Mouse (Mus musculus) left cerebral cortex, postnatal 36 days (tissue): Measurements from ENCODE around the gene Mcm8. TPM values are rescaled to one million over a fixed set of nuclear protein-coding genes. Genes with fewer than 3 reads are reported as not detected.
A peak's percentile ranks its signal among the peaks of the same experiment; 100 is the strongest.

Experiments
- DNase-seq, 2 experiments: peaks; one replicate each; pipeline ENCODE4 v3.0.0; 2021 to 2022; ENCODE audit warnings: low spot score in 2 of 2, mixed read lengths in 1 of 2
- intact Hi-C: fragments of 180-260 bp; cut with DNase I; formaldehyde crosslinking; loops from one replicate; pipeline ENCODE4 v1.15.1; 2025
- total RNA-seq, 2 experiments: library from RNA; stranded (reverse); gene quantifications; 2 replicates each; pipeline ENCODE4 v1.2.3; 2021

Gene Mcm8
- total RNA-seq, result 1 to 10 TPM; 4.7 to 5.2 TPM

GRCm38 (mm10) chr2:132815608-132816314, at the start of gene Mcm8, which contains the start of gene Trmt6:
Mcm8 (plus strand) TSS chr2:132816141.
Trmt6 (minus strand) TSS chr2:132816055.
- intact Hi-C loops, result loop anchor here (10.0 kb wide), 1 partner anchor 301 kb away; no protein-coding TSS in a partner anchor
- peak; percentile 88 to 89 for DNase-seq

GRCm38 (mm10) chr2:132770822-132771221, 45.1 kb upstream of the Mcm8 start:
- intact Hi-C loops, result no loop called here
- no peak for DNase-seq

- intact Hi-C loops, result loop anchor here (2.0 to 5.0 kb wide), 3 partner anchors 39 to 264 kb away; no protein-coding TSS in a partner anchor
Measured at GRCm38 (mm10) chr2:132780978-132781377, 35.0 kb upstream of the Mcm8 start, which contains the start of gene Chgb. Chgb (plus strand) TSS chr2:132781278.

GRCm38 (mm10) chr2:132781439-132782068, 34.4 kb upstream of the Mcm8 start:
- intact Hi-C loops, result loop anchor here (2.0 to 5.0 kb wide), 3 partner anchors 39 to 264 kb away; no protein-coding TSS in a partner anchor

More at GRCm38 (mm10) chr2:132780978-132781377, 35.0 kb upstream of the Mcm8 start, which contains the start of gene Chgb:
- DNase-seq, result no peak

GRCm38 (mm10) chr2:132784039-132784438, 31.9 kb upstream of the Mcm8 start:
- DNase-seq, result no peak
- intact Hi-C loops, result loop anchor here (5.0 kb wide), 2 partner anchors 42 to 267 kb away; no protein-coding TSS in a partner anchor

More at GRCm38 (mm10) chr2:132781439-132782068, 34.4 kb upstream of the Mcm8 start:
- DNase-seq, result peak; percentile 88 to 92

- no peak for DNase-seq
- intact Hi-C loops, result no loop called here
Measured at GRCm38 (mm10) chr2:132793441-132794203, 22.3 kb upstream of the Mcm8 start.

GRCm38 (mm10) chr2:132794204-132794586, 21.7 kb upstream of the Mcm8 start:
- no peak for DNase-seq
- intact Hi-C loops, result no loop called here

GRCm38 (mm10) chr2:132802976-132803375, 13.0 kb upstream of the Mcm8 start:
- DNase-seq, result no peak
- intact Hi-C loops, result no loop called here

GRCm38 (mm10) chr2:132841071-132841470, 25.1 kb downstream of the Mcm8 start:
- intact Hi-C loops, result no loop called here
- DNase-seq, result no peak

- DNase-seq, result peak; percentile 97 to 98
- intact Hi-C loops, result loop anchor here (1.0 kb wide), 1 partner anchor 57 kb away; no protein-coding TSS in a partner anchor
Measured at GRCm38 (mm10) chr2:132846407-132847358, 30.7 kb downstream of the Mcm8 start, which contains the start of gene Crls1. Crls1 (plus strand) TSS chr2:132846666.

- DNase-seq, result no peak
- intact Hi-C loops, result loop anchor here (1.0 kb wide), 1 partner anchor 56 kb away; no protein-coding TSS in a partner anchor
Measured at GRCm38 (mm10) chr2:132847581-132847980, 31.6 kb downstream of the Mcm8 start.

- intact Hi-C loops, result no loop called here
- no peak for DNase-seq
Measured at GRCm38 (mm10) chr2:132848361-132848760, 32.4 kb downstream of the Mcm8 start.

GRCm38 (mm10) chr2:132849141-132849540, 33.2 kb downstream of the Mcm8 start:
- DNase-seq, result no peak
- intact Hi-C loops, result no loop called here

- DNase-seq, result no peak
- intact Hi-C loops, result no loop called here
Measured at GRCm38 (mm10) chr2:132853051-132853450, 37.1 kb downstream of the Mcm8 start.

- DNase-seq, result no peak
- intact Hi-C loops, result no loop called here
Measured at GRCm38 (mm10) chr2:132856333-132856732, 40.4 kb downstream of the Mcm8 start.

- DNase-seq, result no peak
- intact Hi-C loops, result no loop called here
Measured at GRCm38 (mm10) chr2:132860435-132860834, 44.5 kb downstream of the Mcm8 start.

GRCm38 (mm10) chr2:132861456-132861855, 45.5 kb downstream of the Mcm8 start:
- intact Hi-C loops, result no loop called here

GRCm38 (mm10) chr2:132863325-132863724, 47.4 kb downstream of the Mcm8 start:
- intact Hi-C loops, result no loop called here

More at GRCm38 (mm10) chr2:132861456-132861855, 45.5 kb downstream of the Mcm8 start:
- DNase-seq, result no peak

More at GRCm38 (mm10) chr2:132863325-132863724, 47.4 kb downstream of the Mcm8 start:
- no peak for DNase-seq
